Mouse (Mus musculus) embryonic facial prominence, embryonic 11.5 days (tissue): Measurements from ENCODE around the gene Mrpl46. TPM values are rescaled to one million over a fixed set of nuclear protein-coding genes. Genes with fewer than 3 reads are reported as not detected.

ENCODE experiments used
- ATAC-seq: fragments of 200-750 bp; cut with Nextera tagmentation; replicated peaks from 2 replicates; pipeline ENCODE4 v1.8.0; 2017; ENCODE audit warnings: low read depth; ENCODE audit not compliant: insufficient number of reproducible peaks, low FRiP score, low TSS enrichment
- DNase-seq: peaks from one replicate; pipeline ENCODE4 v3.0.0-alpha.2; 2015; ENCODE audit warnings: low spot score
- H3K27ac ChIP-seq: fragments of 300-500 bp; sonication (generic); replicated peaks from 2 replicates; pipeline ENCODE4 v1.5.1; 2014; ENCODE audit warnings: mild to moderate bottlenecking, low read depth, low read length, control low read depth
- H3K27me3 ChIP-seq: fragments of 300-500 bp; sonication (generic); 2 replicates; pipeline ENCODE4 v1.6.1; 2014; ENCODE audit warnings: mild to moderate bottlenecking, low read length, moderate library complexity, mixed read lengths; ENCODE audit not compliant: control insufficient read depth, insufficient read depth
- H3K36me3 ChIP-seq: fragments of 300-500 bp; sonication (generic); replicated peaks from 2 replicates; pipeline ENCODE4 v1.6.1; 2014; ENCODE audit warnings: low read depth, mild to moderate bottlenecking, low read length, moderate library complexity, mixed read lengths; ENCODE audit not compliant: control insufficient read depth, insufficient read depth
- H3K4me1 ChIP-seq: fragments of 300-500 bp; sonication (generic); 2 replicates; pipeline ENCODE4 v1.6.1; 2014; ENCODE audit warnings: low read length, mixed read lengths; ENCODE audit not compliant: control insufficient read depth, insufficient read depth
- H3K4me2 ChIP-seq: fragments of 300-500 bp; sonication (generic); 2 replicates; pipeline ENCODE4 v1.6.1; 2014; ENCODE audit warnings: low read depth, mild to moderate bottlenecking, control low read depth, low read length, moderate library complexity
- H3K4me3 ChIP-seq: fragments of 300-500 bp; sonication (generic); 2 replicates; pipeline ENCODE4 v1.5.1; 2014; ENCODE audit warnings: low read depth, low read length, control low read depth
- H3K9ac ChIP-seq: fragments of 300-500 bp; sonication (generic); replicated peaks from 2 replicates; pipeline ENCODE4 v1.6.1; 2014; ENCODE audit warnings: mild to moderate bottlenecking, control low read depth, low read length
- H3K9me3 ChIP-seq: fragments of 300-500 bp; sonication (generic); replicated peaks from 2 replicates; pipeline ENCODE4 v1.6.1; 2016; ENCODE audit warnings: mild to moderate bottlenecking, low read length, inconsistent platforms, mixed read lengths; ENCODE audit not compliant: control insufficient read depth
- WGBS: fragments of 180-500 bp; shearing (Covaris S2); extraction: QIAGEN DNeasy Blood & Tissue Kit; methylation state at CpG from one replicate; pipeline ENCODE4 v1.1.7; 2014; 5-methylcytosine and 5-hydroxymethylcytosine counted together
- polyA plus RNA-seq: library from polyadenylated mRNA; unstranded; fragments of >200 nt; fragmentation: Nextera tagmentation; extraction: Ambion mirVana; gene quantifications from 2 replicates; pipeline ENCODE4 v1.2.1, GENCODE M21; 2014

Gene Mrpl46
- polyA plus RNA-seq, 1 experiment from 2014 or later = 77.3 TPM

GRCm38 (mm10) chr7:78803841-78804240 lies 20.5 kb upstream of the Mrpl46 start:
- Histone ChIP-seq H3K9ac (no peak overlapping the region), H3K4me1 (no peaks in the 10 kb centered on the region), H3K4me2 (no peak overlapping the region), H3K27me3 (no peaks in the 10 kb centered on the region), H3K4me3 (no peak overlapping the region), H3K27ac (no peak overlapping the region), H3K36me3 (no peaks in the 10 kb centered on the region), H3K9me3 (no peaks in the 10 kb centered on the region)
- 86% methylated on average over 3 of the region's 3 CpGs for WGBS
- ATAC-seq (no peak), DNase-seq (no peak)

- Histone ChIP-seq H3K27me3 (no peaks in the 10 kb centered on the region), H3K4me3 (no peak overlapping the region), H3K4me2 (no peak overlapping the region), H3K27ac (no peak overlapping the region), H3K9ac (no peak overlapping the region), H3K9me3 (no peaks in the 10 kb centered on the region), H3K36me3 (no peaks in the 10 kb centered on the region), H3K4me1 (no peaks in the 10 kb centered on the region)
- ATAC-seq = no peak
- DNase-seq = no peak
- 80% methylated on average over 9 of the region's 9 CpGs for WGBS
These were observed 16.6 kb upstream of the Mrpl46 start for GRCm38 (mm10) chr7:78799730-78800496.

- H3K4me2 ChIP-seq = no peak overlapping the region
- H3K27ac ChIP-seq = no peak overlapping the region
- H3K9ac ChIP-seq = no peak overlapping the region
- no peaks in the 10 kb centered on the region for H3K27me3 ChIP-seq
- ATAC-seq (no peak), DNase-seq (no peak)
- no peaks in the 10 kb centered on the region for H3K9me3 ChIP-seq
- H3K4me3 ChIP-seq = no peak overlapping the region
- WGBS = 55% methylated on average over 8 of the region's 9 CpGs
- H3K36me3 ChIP-seq = no peaks in the 10 kb centered on the region
- no peaks in the 10 kb centered on the region for H3K4me1 ChIP-seq
These were observed 14.6 kb upstream of the Mrpl46 start for GRCm38 (mm10) chr7:78797843-78798455.

- Histone ChIP-seq H3K27ac (no peak overlapping the region), H3K4me3 (no peak overlapping the region), H3K36me3 (no peaks in the 10 kb centered on the region), H3K4me2 (no peak overlapping the region), H3K9ac (no peak overlapping the region), H3K4me1 (no peaks in the 10 kb centered on the region), H3K9me3 (no peaks in the 10 kb centered on the region), H3K27me3 (no peaks in the 10 kb centered on the region)
- DNase-seq (no peak), ATAC-seq (no peak)
- WGBS = 91% methylated on average over 3 of the region's 3 CpGs
These were observed 13.3 kb upstream of the Mrpl46 start for GRCm38 (mm10) chr7:78796624-78797023.

GRCm38 (mm10) chr7:78794571-78795092 lies 11.3 kb upstream of the Mrpl46 start:
- Histone ChIP-seq H3K27me3 (no peaks in the 10 kb centered on the region), H3K4me3 (no peak overlapping the region), H3K9ac (no peak overlapping the region), H3K27ac (no peak overlapping the region), H3K36me3 (peaks cover 3% of the 10 kb centered on the region; the same call in 1 of the 2 replicates), H3K4me1 (no peaks in the 10 kb centered on the region), H3K9me3 (no peaks in the 10 kb centered on the region), H3K4me2 (no peak overlapping the region)
- ATAC-seq (no peak), DNase-seq (no peak)
- 83% methylated on average over 6 of the region's 6 CpGs for WGBS

GRCm38 (mm10) chr7:78793895-78794570 lies 10.7 kb upstream of the Mrpl46 start:
- H3K9ac ChIP-seq = no peak overlapping the region
- no peaks in the 10 kb centered on the region for H3K4me1 ChIP-seq
- no peak overlapping the region for H3K4me3 ChIP-seq
- ATAC-seq (no peak), DNase-seq (no peak)
- no peak overlapping the region for H3K27ac ChIP-seq
- no peaks in the 10 kb centered on the region for H3K9me3 ChIP-seq
- H3K4me2 ChIP-seq = no peak overlapping the region
- WGBS = 91% methylated on average over 13 of the region's 13 CpGs
- H3K27me3 ChIP-seq = no peaks in the 10 kb centered on the region
- peaks cover 5% of the 10 kb centered on the region; the same call in 1 of the 2 replicates for H3K36me3 ChIP-seq

- H3K4me2 ChIP-seq = no peak overlapping the region
- peak; percentile 72 for DNase-seq
- H3K27me3 ChIP-seq = no peaks in the 10 kb centered on the region
- no peaks in the 10 kb centered on the region for H3K9me3 ChIP-seq
- ATAC-seq = peak; percentile 56
- H3K4me3 ChIP-seq = no peak overlapping the region
- H3K4me1 ChIP-seq = no peaks in the 10 kb centered on the region
- H3K9ac ChIP-seq = no peak overlapping the region
- peaks cover 5% of the 10 kb centered on the region; the same call in 1 of the 2 replicates for H3K36me3 ChIP-seq
- no peak overlapping the region for H3K27ac ChIP-seq
- WGBS = 85% methylated on average over 15 of the region's 15 CpGs
These were observed 8.3 kb upstream of the Mrpl46 start for GRCm38 (mm10) chr7:78791359-78792222.
